Mouse (Mus musculus): Measurements from ENCODE around the gene Nploc4.

Nploc4 gene

GRCm38 (mm10) chr11:120437152-120437856, at the start of gene Nploc4:
Gene Nploc4 (minus strand): TSS chr11:120437708.
- DNase-seq = peak; percentile 95

DNA sequence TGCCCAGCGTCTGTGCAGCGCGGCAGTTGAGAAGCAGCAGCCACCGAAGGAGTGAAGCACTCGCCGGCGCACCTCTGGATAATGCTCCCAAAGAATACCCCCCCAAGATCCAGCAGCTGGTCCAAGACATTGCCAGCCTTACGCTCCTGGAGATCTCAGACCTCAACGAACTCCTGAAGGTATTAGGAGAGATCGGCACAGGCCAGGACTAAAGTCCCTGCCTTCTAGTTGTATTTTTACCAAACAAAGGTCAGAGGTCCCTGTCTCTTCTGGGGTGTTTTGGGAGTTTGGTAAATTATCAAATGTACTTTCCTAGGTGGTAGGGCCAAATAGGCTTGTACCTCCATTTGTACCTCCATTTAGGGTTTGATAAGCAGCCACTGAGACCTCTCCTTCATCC, 47.7 kb upstream of the Nploc4 start:
- DNase-seq = no peak

- peak; percentile 100 for DNase-seq
These were observed 46.9 kb upstream of the Nploc4 start, which contains the start of gene Mrpl12 for GRCm38 (mm10) chr11:120484265-120484981. Gene Mrpl12 (plus strand): TSS chr11:120484613.

GRCm38 (mm10) chr11:120483448-120483934, 46.0 kb upstream of the Nploc4 start:
- DNase-seq = no peak

DNA sequence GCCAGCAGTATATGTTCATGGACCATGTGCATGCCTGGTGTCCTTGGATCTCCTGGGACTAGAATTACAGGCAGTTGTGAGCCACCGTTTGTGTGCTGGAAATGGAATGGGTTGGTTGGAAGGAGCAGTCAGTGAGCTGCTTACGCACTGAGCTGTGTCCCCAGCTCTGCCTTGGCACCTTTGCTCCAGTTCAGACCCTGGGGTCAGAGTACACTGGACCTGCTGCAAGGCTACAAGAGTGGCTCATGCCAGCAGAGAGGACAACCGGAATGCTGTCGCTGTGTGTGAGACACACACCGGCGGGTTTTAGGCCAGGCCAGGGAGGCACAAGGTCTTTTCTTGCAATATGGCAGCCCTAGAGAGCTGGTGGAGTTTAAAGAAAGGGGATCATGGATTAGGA, 34.5 kb upstream of the Nploc4 start:
- DNase-seq = no peak

DNA sequence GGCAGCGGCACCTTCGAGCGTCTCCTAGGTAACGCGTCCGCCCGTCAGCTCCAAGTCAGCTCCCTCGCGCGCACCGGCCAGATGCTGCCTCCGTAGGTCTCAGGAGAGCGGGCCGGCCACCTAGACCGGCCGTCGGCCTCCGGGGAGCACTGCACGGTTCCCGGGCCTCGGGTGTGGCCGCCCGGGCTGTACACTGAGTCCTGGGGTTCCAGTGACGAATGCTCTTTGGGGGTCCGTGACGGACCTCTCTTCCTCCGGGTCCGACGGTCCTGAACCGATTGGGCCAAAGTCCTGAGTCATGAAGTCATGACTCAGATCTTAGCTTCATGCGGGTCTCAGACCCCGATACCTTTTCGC, 30.2 kb upstream of the Nploc4 start:
- no peak for DNase-seq

GRCm38 (mm10) chr11:120467051-120467735, 29.7 kb upstream of the Nploc4 start, which contains the start of gene Arl16:
Gene Arl16 (minus strand): TSS chr11:120467607.
- peak; percentile 99 for DNase-seq

DNA sequence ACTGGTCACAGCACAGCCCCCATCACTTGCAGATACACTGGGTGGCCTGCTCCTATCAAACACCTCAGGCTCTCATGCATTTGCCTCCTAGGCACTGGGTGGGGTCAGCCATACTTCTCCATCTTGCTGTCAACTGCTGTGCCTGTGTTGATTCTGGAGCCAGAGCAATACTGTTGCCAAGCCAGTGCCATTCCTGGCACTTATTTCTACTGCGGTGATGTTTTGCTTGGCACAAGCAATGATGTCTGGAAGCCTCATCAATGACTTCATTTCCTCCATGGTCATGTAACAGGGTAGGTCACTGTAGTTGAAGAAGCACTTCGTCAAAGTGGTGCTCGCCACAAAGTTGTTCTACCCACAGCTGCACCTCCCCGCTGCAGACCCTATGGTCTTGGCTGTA, 28.0 kb upstream of the Nploc4 start:
- DNase-seq = no peak

DNA sequence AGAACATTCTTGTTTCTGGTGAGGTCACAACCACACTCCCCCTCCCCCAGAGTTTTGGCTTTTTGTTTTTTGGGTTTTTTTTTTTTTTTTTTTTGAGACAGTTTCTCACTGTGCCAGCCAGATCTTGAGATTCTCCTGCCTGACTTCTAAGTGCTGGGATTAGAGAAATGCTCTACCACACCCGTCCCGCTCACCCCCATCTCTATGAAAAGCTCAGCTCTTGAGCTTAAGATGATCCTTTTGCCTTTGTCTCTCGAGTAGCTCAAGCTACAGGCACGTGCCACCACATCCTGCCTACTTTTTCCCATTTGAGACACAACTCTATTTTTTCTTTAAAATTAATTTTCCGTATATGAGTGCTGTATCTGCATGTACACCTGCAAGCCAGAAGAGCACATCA, 26.9 kb upstream of the Nploc4 start:
- no peak for DNase-seq

DNA sequence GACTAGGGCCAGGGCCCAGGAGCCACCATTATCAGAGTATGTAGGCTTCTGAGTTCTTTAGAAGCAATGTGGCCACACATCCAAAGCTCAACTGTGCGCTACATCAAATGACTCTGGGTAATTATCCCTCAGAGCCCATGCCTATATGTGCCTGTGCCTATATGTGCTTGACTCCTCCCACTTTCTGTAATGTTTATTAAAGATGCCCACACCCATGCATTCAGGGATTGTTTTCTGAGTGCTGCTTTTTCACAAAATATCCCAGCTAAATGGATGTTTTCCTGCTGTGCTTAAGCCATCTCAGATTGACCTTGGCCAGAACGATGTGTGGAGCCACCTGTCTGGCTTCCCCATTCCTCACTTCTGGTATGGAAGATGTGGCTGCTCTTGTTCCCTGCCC, 26.0 kb upstream of the Nploc4 start:
- DNase-seq = no peak

- no peak for DNase-seq
These were observed 21.5 kb upstream of the Nploc4 start for GRCm38 (mm10) chr11:120458847-120459597.

DNA sequence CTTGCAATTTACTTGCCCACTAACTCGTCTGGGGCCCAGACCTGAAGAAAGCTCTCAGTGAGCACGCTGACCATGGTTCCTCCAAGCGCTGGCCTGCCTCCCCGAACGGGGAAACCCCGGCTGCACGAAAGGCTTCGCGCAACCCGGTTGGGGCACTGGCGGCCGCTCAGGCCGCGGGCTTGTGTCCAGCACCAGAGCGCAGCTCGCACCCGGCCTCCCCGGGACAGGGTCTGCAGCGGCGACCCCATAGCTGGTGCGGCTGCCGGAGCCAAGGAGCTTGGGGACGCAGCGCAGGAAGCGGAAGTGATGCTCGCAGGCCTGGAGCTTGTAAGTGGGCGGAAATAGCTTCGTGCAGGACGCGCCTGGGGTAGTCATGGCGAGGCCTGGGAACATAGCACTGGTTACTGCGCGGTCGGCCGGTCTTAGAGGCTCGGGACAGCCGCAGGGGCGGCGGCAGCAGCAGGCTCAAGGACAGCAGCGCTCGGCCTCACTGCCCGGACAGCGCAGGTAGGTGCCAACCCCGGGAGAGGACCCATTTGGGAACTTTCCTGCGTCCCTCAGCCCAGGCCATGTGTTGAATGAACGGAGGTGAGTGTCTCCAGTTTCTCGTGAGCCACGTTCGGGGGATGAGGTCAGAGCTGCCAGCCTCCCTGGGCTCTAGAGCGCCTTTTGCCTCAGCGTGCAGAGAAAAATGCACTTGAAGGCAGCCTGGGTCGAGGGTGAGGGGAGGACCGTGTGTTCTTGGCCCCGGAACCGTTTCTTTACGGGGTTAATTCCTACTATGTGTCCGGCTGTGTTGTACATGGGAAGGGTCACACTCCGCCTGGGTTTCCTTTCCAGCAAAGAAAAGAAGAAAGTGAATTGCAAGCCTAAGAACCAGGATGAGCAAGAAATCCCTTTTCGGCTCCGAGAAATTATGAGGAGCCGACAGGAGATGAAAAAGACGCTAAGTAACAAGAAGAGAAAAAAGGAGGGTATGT, 20.6 kb upstream of the Nploc4 start, which contains the start of the genes Oxld1 and Ccdc137:
Oxld1 (minus strand) TSS at position 297 of the 980 bp plus-strand sequence.
Ccdc137 (plus strand) TSS at position 344 of the 980 bp plus-strand sequence.
- DNase-seq = peak; percentile 94

DNA sequence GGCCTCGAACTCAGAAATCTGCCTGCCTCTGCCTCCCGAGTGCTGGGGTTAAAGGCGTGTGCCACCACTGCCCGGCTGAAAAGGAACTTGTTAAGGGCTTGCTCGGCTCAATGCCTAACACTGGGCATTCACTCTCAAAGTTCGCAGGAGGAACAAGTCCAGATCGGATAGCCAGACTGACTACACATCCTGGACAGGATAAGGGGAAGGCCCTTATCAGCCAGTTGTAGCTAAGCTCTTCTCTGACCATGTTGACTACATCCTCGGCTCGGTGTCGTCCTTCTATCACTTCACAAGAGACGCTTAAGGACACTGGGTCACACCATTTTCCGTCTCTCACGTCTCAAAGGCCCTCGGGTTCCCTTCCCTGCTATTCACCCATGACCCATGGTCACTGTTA, 19.9 kb upstream of the Nploc4 start:
- no peak for DNase-seq

GRCm38 (mm10) chr11:120455413-120455812, 17.9 kb upstream of the Nploc4 start:
- DNase-seq = no peak

DNA sequence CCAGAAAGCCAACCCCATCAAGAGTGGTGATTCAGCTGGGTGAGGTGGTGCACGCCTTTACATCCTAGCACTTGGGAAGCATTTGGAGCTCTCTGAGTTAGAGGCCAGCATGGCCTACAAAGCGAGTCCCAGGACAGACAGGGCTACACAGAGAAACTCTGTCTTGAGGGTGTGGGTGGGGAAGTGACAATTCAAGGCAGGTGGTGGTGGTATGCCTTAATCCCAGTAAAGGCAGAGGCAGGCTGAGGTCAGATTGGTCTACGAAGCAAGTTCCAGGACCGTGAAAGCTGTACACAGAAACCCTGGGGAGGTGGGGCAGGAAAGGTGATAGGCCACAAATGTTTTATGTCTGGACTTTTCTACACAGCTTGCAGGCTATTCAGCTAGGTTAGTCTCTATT, 17.5 kb upstream of the Nploc4 start:
- DNase-seq = no peak

DNA sequence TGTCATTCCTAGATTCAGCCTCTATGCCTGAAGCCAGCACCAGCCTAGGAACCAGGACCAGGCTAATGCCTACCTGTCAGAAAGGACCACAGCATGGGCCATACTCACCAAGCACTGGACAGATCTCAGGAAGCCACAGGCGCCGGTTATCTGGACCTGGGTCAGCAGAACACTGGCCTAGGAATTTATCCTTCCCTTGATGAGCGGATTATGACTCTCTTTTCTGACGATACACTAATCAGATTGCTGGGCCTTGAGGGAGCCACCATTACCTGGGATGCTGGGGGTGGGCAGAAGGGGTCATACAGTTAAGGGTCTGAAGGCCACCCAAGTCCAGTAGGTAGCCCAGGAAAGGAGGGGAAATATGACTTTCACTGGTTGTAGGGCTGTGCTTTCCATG, 15.8 kb upstream of the Nploc4 start, which contains the start of gene Pde6g:
Pde6g (minus strand) TSS at position 195 of the 400 bp plus-strand sequence.
- no peak for DNase-seq

DNA sequence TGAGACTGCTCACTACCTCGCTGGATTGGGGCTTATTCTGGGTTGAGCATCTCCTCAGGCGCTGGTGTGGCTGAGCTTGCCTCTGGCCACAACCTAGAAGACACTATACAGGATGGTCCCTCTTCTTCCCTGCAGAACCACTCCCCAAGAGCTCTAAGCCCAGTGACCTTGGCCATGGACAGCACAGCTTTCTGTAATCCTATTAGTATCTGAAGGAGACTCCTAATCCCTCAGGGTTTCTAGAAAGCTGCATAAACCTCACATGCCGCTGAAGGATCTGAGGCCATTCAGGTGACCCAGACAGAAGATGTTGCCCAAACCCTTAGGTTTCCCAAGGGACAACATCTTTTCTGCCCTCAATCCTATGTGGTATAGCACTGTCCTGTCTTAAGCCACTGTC, 14.7 kb upstream of the Nploc4 start:
- no peak for DNase-seq

- DNase-seq = no peak
These were observed 9.7 kb upstream of the Nploc4 start for GRCm38 (mm10) chr11:120447179-120447578.

DNA sequence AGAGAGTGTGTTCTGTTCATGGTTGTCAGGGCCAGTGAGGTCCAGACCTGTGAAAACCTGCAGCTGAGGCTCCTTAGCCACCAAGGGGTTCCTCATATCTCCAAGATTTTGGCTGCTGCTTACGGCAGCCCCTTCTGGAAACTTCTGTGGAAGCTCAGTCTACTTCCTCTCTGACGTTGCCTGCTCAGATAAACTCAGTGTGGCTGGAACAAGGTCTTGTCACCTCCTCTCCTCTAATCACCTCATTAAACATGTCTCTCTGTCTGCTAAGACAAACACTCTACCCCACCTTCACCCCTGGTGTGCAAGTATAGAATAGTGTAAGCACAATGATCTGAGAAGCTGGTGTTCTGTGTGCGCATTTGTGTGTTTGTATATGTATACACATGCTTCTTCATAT, 8.0 kb upstream of the Nploc4 start:
- DNase-seq = no peak

DNA sequence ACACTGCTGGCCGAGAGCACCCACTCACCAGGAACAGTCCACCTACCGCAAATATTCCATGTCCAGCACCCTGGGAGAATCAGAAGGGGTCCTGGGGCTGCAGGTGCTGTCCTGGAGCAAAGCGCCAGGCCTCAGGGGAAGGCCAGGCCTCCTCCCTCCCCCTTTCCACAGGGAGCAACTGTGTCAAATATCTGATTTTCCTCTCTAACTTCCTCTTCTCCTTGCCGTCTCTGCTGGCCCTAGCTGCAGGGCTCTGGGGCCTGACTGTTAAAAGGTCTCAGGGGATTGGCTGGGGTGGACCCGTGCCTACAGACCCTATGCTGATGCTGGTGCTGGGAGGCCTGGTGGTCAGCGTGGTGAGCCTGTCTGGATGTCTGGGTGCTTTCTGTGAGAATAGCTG, 6.6 kb upstream of the Nploc4 start:
- no peak for DNase-seq

DNA sequence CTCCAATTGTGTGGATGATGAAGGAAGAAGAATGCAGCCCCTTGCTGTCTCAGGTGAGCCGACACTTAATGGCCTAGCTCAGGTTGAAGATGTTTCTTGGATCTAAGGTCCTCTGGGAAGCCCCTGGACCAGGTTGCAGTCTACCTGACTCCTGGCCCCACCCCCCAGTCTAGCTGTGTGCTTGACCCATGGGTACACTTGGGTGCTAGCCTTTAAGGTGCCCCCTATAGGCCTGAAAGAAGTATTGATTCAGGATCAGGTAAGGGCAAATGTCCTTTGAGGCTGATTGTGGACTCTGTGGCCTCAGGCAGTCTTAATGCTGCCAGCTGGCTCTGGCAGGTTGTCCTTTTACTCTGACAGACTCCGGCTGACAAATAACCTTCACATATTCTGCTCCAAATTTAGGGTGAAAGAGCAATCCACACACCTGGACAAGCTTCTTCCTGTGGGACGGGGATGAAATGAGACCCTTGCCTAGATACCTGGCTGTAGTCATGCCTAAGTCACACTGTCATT, 5.3 kb upstream of the Nploc4 start:
- DNase-seq = no peak

All from embryo, embryonic 11 days (tissue).